Mouse (Mus musculus) lung, postnatal 4 days (tissue): ENCODE results near the gene Kit.

Experiments
- DNase-seq, 2 experiments: peaks; one replicate each; pipeline ENCODE4 v3.0.0; 2021

Kit gene

DNA sequence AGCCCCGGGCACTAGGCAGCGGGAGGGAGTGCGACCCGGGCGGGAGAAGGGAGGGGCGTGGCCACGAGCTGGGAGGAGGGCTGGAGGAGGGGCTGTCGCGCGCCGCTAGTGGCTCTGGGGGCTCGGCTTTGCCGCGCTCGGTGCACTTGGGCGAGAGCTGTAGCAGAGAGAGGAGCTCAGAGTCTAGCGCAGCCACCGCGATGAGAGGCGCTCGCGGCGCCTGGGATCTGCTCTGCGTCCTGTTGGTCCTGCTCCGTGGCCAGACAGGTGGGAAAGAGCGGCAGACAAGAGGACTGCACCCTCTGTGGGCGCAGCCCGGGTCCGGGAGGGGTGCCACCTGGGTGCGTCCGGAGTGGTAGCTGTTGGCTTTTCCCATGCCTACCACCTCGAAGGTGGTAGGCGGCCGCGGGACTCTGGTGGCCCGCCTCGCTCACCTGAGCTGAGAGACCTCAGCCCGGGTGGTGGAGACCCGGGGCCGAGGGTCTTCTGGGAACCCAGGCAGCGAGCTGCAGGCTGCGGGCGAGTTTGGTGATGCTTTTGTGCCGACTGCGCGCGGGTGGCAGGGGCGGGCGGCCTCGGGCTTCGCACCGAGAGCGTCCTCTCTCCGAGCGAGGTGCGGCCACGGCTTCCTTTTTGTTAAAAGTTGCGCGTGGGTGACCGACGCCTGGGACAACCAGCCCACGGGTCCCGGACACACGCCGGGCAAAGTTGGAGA lies at the start of gene Kit:
Gene Kit, plus strand, starts transcription at position 65 of the 715 bp plus-strand sequence.
- DNase-seq = peak; percentile 82 to 88

DNA sequence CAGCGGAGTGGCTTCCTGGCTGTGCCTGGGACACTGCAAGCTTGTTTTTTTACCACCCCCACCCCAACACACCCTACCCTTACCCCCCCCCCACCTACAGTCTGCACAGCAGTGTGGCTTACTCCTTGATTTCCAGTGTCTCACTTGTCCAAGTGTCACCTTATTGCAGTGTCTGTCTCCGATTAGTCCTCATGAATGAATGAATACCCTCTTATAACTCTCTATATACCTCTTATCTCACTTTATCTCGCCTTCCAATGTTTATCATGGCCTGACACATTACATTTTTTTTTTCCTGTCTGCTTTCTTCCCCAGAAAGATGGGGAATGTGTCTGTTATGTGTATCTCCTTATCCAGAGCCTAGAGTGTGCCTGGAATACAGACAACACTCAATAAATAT lies 38.6 kb upstream of the Kit start:
- no peak for DNase-seq

DNA sequence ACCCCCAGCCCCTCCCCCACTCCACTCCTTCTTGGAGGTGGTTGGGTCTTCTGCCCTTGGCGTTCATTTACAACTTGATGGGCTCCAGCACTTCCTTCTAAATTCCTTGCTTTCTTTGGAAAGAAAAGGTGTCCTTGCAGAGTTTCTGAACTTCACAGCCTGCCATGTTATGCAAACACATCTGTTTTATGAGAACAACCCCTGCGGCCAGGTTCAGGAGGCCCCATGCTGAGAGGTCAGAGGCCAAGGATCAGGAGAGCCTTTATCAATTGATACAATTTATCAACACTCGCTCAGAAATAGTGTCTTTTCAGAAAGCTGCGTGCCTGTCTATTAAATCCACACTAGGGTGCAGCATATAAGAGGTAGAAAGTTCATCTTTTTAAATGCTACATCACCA lies 37.0 kb upstream of the Kit start:
- no peak for DNase-seq

DNA sequence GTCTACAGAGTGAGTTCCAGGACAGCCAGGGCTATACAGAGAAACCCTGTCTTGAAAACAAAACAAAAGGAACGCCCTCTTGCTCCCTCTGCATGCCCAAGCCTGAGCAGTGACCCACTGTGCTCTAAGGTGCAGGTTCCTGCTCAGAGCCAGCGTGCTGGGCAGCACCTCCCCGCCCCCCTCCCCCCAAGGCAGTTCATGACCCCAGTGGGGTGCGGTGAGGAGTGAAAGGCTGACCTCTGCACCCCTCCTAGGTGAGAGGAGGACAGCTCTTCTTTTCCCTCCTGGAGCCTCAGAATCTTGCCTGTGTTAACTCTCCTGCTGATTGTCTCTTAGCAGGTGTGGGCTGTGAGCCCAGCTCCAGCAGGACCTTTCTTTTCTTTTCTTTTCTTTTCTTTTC lies 36.3 kb upstream of the Kit start:
- no peak for DNase-seq

DNA sequence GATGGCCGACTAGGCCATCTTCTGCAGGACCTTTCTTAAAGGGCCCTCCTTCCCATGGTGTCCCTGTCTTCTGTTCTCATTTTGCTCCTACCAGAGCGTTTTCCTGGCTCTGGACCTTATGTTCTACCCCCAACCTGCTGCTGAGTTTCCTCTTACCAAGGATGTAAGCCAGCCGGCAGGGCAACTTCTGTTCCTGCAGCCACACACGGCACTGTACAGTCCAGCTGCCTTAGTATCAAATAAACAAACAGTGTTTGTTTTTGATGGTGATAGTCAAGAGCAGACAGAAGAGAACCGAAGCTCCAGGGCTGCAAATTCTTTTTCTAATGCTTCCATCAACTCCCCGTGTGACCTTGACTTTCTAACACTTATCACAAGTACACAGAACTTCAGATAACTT lies 35.6 kb upstream of the Kit start:
- no peak for DNase-seq

DNA sequence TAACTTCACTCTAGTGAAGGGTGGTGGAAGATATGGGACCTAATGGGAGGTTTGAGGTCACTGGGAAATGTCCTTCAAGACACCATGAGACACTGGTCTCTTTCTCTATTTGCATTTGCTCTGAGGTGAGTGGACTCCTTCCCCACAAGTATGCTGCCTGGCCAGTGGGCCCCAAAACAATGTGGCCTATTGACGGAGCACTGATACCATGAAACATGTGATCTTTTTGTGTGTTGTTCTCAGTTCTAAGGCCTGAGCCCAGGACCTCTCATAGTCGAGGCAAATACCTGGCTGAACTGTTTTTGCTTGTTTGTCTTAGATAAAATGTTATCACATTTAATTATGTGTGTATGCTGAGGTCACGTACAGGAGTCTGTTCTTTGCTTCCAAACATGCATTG lies 31.0 kb upstream of the Kit start:
- no peak for DNase-seq

DNA sequence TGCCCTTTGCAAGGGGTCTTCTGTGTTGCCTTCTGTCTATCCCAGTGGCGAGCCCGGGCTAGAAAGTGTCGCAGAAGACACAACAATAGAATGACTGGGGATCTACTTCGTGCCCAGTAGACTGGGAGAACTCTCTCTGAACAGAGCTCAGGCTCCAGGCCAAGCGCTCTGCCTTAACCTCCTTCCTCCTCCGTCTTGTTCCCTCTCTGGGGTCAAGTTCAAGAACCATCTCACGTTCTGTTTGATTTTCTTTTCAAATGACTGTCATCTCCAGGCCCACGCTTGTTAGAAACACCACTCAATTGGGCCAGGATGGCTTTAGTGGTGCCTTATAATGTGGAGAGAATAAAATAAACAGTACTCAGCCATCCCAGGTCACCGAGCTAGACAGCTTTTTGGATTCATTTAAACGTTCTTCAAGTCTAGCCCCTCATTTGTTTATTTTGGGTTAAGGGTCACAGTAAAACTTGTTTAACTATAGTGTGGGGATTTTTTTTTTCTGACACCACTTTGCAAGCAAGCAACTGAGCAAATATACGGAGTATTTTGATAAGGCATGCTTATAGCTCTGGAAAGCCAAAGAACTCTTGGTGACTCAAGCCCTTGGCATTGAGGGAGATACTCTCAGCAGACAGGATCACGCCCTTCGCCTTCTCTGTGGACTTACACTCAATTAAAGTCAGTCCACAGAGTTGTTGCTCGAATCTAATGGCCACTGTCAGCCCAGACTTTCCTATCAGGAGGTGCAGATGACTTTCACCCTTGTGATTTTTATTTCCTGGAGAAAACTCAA lies 30.0 kb upstream of the Kit start:
- peak; percentile 53 to 71 for DNase-seq

DNA sequence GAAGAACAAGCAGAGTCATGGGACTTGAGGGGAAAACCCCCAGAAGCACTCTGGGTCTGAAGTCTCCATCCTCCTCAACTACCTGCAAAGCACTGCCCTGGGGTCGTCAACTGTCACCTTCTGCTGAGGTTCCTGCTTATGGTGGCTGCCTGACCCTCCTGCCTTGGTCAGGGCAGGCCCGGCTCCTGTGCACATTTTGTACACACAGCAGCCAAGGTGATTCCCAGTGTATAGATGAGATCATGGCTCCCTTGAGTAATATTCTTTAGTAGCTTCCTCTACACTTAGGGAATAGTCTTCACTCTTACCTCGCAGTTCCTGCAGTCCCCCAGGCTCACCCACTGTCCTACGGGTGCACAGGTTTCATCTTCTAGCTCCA lies 29.5 kb upstream of the Kit start:
- no peak for DNase-seq

DNA sequence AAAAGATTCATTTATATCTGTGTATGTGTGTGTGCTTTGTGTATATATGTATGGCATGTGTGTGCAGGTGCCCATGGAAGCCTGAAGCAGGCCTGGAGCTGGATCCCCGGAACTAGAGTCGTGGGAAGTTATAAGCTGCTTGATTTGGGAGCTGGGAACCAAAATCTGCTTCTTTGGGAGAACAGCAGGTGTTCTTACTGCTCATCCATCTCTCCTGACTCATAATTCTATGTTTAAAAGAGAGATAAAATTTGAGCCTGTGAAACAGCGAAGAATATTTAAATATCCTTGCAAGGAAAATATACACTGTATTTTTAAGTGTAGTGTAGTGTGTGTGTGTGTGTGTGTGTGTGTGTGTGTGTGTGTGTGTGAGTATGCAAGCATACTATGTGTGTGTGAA lies 21.7 kb upstream of the Kit start:
- DNase-seq = no peak

DNA sequence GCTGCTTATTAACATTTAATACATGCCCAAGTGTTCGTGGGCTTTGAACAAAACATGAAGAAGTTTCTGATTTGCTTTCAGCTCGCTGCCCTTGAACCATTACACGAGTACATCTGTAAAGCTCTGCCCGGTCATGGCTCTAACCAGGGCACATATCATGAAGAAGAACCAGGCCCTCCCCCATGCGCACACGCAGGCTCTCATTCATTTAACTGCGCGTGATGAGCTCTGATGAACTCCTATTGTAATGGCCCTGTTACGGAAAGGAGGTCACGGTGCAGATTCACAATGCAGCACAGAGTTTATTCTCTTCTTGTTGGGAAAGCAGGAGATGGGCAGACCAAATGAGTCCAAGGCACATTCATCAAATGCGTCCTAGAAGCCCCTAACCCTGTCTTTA lies 17.1 kb upstream of the Kit start:
- DNase-seq = no peak

DNA sequence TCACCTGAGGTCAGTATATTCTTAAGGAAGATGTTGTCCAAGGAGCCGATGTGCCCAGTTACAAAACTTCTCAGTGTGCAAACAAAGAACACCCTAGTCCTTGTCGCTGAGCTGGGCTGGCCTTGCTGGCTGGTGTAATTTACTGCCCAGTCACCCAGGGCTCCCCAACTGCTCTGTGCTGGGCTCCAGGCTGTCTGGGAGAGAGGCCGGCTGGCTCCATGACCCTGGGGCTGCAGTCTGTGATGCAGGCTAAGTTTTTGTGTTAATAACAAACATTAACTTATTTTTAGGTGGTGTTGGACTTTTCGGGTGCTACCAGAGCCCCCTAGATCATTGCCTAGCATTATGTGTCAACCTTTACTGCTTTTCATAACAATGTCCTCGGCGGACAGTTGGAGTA lies 15.4 kb upstream of the Kit start:
- no peak for DNase-seq

DNA sequence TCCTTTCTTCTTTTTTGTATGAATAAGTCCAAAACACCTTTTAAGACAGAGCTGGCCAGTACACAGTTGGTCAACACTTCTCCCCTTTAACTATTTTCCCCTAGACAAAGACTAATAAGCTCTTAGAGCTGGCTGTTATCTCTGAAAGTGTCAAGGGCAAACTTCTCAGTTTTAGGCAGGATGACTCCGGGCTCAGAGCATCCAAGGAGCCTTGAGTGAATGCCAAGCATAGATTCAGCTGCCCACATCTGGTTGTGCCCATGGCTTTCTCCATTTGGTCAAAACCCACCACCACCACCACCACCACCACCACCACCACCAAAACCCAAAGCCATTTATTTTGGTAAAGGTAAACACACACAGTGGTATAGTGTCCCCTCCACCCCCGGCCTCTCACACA lies 13.5 kb upstream of the Kit start:
- no peak for DNase-seq

DNA sequence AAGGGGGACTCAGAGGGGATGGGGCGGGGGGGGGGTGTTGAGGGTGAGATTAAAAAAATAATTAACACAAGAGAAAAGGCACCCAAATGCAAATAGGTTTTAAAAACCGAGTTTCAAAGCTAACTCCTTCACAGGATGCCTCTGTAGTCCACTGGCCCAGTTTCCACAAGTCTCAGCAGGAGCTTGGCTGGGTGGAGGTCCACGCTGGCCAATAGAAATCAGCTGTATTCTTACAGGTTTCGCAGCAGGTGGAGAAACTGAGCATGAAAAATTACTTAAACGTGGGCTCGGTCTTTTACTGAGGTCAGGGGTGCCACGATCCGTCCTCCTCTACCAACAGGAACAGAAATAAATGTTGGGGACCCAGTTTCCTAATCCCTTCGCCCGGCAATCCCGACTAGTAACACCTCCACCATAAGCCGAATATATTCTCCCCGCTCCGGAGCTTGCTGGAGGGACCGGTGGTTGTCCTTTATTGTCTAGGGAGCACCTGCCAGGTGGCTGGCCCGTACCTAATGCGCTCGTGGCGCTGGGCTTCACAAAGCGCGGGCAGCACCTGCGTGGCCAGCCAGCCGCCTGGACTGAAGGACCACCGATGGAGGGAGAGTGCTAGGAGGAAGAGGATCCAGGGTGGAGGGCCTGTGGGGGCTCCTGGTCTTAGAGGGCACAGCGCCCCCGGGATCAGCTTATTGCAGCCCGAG lies 415 bp upstream of the Kit start:
- no peak for DNase-seq

DNA sequence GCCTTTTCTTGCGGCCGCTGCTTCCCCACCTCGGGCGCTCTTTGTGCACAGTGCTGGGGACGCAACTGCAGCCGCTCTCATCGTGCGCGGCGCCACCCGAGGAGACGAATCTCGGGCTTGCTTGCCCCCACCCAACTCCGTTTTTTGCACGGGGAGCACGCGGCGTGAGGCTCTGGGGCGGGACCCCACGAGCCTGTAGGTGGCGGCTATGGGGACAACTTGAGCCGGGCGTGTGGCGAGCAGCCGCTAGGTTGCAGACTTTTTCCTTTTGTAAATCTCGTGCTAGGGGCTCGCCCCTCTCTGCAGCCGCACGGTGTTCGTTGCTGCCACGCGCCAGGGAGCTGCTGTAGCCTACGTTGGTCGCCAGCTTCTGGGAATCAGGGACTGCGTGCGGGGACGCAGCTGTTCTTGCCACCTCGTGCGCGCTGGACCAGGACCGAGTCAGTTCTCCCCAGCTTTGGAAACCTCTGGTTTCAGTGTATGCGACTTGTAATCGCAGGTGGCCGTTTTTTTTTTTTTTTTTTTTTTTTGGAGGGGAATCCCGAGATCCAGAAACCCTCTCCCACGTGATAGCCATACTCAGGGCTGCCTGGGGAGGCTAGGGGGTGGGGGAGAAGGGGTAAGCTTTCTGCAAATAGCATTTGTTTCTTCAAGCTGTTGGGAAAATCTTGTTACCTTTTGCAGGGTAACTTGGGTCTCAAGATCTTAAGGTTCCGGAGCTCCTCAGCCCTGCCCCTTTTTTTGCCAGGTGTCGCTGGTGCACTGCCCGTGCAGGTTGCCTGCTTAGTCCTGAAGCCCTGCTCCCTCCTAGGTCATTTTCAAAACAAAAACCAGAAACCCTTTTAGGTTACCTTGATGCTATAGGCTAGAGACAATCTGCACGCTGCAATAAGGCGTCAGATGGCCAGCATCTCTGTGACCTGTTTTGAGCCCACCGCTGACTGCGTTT lies 1.1 kb downstream of the Kit start:
- peak; percentile 56 to 71 for DNase-seq

DNA sequence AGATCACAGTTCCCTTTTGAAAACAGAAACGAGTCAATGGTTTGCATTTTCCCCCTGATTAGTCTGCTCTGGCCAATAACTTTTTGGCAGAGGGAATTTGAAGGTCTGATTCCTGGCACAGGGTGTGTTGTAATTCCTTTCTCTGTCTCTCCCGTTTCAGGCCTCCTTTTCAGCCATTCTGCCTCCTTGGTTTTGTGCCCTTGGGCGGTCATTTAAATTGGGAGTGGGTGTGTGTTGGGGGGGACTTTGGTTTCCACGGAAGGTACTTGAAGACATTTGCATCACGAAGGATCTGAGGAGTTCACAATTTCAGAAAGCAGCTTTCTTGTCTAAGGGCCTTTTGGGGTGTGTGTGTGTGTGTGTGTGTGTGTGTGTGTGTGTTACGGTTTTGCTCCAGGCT lies 2.0 kb downstream of the Kit start:
- no peak for DNase-seq

DNA sequence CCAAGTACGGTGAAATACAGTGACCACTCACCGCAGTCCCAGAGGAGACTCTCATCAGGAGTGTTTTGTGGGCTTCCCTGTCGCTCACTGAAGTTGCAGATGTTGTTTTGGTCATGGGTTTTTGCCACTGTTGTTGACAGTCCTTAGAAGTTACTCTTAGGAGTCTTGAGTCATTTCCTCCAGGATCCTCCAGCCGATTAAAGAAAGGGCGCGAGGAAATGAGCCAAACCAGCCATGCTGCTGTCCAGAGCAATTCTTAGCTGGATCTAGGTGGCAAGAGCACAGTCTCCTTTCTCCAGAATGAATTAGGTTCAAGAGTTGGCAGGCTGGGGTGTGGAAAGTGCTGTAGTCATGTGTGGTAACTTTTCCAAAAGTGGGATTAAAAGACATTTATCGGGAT lies 3.4 kb downstream of the Kit start:
- peak in 1 of 2 experiments; percentile 22 for DNase-seq

DNA sequence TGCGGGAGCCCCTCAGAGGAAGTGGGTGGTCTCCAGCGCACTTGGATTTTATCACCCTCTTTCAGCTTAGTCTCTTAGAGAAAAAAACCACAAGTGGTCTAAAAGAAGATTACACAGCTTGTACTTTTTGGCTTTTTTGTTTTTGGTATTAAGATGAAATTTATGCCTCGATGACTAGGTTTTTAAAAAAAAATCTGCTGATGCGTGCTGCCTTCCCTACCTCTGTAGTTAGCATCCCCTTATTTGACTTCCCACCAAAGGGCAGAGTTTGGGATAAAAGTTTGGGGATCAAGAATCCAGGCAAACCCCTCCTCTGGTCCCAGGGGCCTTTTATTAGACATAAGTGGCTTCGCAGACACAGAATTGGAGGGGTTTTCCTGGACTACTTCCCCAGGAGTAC lies 4.5 kb downstream of the Kit start:
- no peak for DNase-seq

DNA sequence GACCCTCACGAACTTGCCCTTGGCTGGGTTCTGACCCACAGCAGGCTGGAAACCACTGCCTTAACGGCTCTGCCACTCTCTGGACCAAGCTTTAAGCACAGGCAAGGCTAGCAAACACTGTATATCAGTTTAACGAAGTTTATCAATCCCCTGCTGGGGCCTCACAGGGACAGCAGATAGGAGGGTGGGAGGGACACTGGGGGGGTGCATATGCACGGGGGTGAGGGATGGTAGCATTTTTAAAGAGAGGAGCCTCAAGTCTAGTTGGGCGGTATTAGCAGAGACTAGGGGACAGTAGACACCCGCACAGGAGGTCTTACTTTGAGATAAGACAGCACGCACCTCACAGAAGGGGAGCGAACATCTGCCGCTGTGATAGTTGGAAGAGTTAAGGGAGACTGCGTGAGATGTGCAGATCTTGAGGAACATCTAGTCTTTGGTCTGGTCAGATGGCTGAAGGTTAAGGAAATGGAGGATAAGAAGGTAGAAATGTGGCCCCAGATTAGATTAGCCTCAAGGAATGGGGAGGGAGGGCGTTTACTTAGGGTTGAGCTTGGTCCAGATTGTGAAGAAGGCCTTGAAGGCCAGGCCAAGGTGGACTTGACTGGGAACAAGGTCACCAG lies 5.0 kb downstream of the Kit start:
- no peak for DNase-seq

DNA sequence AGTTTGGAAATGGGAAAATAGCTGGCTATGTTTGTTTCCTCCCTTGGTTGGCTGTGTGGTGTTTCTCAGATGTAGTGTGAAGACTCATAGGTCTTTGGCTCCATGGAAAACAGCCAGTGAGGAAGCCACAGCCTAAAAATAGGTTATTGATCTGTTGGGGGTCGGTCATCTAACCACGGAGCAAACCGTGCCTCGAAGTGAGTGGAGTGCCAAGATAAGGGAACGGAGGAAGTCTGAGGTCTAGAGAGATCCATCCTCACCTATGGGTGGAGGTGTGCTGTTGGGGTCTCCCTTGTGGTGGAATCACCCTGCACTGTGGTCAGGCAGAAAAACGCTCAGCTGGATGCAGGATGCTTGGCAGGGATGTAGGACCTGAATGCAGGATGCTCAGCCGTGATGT lies 7.2 kb downstream of the Kit start:
- DNase-seq = no peak

DNA sequence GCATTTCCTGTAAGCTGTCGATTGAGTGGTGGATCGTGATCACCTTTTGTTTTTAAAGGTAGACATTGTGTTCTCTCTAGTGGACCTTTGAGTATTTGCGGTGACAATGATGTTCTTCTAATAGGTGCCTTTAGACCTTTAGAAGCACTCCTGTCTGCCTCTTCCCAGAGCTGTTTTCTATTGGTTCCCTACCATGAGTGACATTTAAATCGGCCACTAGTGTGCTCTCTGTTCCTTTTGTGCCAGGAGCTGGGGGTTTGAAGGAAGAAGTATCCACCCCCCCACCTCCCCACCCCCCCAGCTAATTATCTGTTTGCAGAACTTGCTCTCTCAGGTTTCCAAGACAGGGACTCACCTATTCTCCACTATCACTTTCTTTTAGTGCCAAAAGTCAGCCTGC lies 13.1 kb downstream of the Kit start:
- DNase-seq = no peak

DNA sequence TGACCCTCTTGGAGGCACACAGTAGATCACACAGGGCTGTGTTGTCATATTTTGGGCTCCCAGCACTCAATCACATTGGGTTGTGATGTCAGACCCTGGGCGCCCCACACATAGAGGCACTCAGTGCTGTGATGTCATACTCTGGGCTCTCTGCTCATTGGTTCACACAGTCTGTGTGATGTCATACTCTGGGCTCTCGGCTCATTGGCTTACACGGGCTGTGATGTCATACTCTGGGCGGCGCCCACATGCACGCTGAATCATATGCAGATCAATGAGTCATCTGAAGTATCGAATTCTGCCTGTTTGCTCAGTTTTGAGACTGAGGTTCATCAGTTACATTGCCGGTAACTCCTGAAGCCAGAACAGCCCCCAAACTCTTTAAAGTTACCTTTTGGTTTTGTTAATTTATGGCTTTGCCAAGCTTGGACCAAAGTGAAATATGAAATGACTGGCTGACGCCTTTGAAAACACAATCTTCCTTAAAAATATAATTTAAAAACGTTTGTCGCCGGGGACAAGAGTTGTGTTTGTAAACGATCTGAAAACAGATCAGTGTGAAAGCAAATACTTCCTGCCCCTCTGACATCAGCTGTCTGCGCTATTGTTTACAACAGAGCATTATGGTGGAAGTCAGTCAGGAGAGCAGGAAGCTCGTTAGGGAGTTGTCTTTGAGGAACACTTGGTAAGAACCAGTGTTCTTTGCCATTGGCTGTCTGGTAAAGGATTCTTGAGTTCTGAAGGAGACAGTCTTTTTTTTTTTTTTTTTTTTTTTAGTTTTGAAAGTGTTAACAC lies 15.0 kb downstream of the Kit start:
- DNase-seq = no peak

DNA sequence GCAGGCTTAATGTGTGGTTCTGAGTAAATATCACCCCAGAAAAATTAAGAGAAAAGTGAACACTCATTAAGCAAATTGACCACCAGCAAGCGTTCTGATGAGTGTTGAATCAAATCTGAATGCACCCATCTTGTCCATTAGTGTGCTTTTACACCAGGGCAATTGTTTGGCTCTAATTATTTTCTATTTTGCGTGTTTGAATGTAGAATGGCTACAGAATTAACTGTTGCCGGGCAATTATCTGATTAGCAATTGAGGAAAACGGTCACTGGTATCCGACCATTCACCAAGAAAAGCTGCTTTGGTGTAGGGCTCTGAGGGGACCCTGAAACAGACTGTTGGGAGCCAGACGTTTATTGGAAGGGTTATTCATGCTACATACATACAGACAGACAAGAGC lies 16.2 kb downstream of the Kit start:
- DNase-seq = no peak
